Mouse (Mus musculus): ENCODE measurements around the gene Npsr1.

DNA sequence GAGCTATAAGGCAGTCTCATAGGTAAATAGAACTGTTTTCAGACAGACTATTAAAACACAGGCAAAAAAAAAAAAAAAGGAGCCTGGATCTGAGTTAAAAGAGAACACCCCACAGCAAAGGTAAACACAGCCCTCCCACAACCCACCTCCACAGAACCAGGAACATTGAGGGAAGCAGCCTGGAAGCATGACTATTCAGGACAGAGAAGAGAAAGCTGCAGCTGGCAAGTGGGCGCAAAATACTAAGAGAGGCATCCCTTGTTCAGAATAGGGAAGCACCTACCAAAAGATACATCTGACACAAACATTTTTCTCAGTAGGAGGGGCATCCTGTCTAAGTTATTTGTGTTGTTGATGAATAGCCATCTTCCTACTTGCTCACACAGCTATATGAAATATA is 113.8 kb downstream of the Npsr1 start:
- TF ChIP-seq EP300 (IDR thresholded peaks at IDR 0.05; ENCODE audit: insufficient read depth, low read depth, low read length) (no peak), CTCF (IDR thresholded peaks at IDR 0.05; ENCODE audit: low read depth, low read length) (no peak), POLR2A (IDR thresholded peaks at IDR 0.05; ENCODE audit: insufficient read depth, low read length) (no peak)
